Mouse (Mus musculus): ENCODE measurements around the gene Qsox1.

Qsox1 gene

DNA sequence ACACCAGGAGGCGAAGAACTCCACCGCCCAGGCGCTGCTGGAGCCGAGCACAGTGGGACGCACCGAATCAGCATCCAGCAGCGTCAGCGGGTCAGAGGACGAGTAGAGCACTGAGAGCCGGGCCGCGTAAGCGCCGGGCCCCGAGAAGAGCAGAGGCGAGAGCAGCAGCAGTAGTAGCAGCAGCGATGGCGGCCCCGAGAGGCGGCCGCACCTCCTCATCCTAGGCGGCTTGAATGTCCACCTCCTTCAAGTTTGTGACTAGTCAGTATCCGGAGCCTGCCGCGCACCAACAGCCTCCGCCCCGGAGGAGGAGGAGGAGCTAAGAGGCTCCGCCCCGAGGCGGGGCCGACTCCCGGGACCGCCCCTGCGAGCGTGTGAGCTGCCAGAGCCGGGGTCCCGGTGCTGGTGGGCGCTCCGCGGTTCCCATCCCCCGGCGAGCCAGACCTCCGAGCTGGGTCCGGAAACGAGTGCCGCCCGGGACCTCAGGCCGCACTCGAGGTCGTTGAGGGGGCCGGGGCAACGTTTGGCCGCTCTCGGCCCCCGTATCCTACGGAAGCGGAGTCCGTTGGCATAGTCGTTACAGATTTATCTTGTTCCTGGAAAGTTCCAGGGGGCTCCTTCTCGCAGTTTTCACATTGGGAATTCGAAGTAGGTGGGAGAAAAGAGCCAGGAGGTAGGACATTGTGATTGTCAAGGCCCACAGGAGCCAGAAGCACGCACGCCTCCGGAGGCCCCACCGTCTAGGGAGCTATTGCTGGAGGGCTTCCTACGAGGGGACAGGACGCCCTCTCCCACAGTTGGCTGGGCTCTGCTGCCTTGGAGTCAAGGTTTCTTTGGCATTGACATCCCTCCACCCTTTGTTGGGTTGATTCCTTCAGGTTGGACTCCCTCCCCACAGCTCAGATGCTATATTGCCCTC, at the start of gene Qsox1:
Gene Qsox1, minus strand, starts transcription at position 309 of the 919 bp plus-strand sequence.
- DNase-seq (ENCODE audit: low spot score): peak; percentile 88

- DNase-seq (ENCODE audit: low spot score): no peak
These were observed 42.4 kb upstream of the Qsox1 start for GRCm38 (mm10) chr1:155854926-155855702.

- DNase-seq (ENCODE audit: low spot score): no peak
These were observed 40.3 kb upstream of the Qsox1 start for GRCm38 (mm10) chr1:155853009-155853408.

- no peak for DNase-seq (ENCODE audit: low spot score)
These were observed 31.5 kb upstream of the Qsox1 start for GRCm38 (mm10) chr1:155844235-155844634.

DNA sequence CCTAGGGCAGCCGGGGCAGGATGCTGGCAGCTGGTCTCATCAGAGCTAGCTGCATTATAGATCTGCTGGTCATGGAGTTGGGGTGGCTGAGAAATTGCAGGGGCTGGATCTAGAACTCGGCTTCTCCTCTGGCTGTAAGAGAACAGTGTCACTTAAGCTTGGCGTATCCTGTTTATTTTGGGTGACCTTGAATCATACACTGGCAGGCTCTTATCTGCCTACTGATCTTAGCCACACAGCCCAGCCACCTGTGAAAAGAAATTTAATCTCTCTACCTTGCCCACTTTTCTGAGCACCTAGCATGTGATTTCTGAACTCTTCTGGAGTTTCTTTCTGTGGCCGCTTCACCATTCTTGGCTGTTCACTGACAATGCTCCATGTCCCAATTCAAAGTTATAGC, 30.8 kb upstream of the Qsox1 start:
- DNase-seq (ENCODE audit: low spot score): no peak

GRCm38 (mm10) chr1:155835667-155836066, 23.0 kb upstream of the Qsox1 start:
- DNase-seq (ENCODE audit: low spot score): no peak

DNA sequence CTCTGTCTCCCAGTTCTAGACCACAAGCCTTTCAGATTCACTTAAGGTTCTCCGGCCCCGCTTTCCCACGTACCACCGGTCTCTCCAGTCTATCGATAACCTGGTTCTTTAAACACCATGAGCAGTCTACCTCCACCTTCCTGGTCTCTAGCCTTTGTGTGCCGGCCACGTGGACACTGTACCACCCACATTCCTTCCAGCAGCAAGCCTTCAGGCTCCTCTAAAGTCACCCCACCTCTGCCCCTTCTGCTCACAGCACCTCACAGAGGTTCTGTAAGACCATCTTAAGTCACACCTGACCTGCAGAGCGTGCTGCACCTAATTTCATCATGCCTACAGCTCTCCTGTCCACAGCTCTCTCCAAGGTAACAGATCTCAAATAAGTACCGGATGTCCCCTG, 20.9 kb upstream of the Qsox1 start:
- no peak for DNase-seq (ENCODE audit: low spot score)

GRCm38 (mm10) chr1:155831958-155832357, 19.3 kb upstream of the Qsox1 start:
- DNase-seq (ENCODE audit: low spot score): no peak

DNA sequence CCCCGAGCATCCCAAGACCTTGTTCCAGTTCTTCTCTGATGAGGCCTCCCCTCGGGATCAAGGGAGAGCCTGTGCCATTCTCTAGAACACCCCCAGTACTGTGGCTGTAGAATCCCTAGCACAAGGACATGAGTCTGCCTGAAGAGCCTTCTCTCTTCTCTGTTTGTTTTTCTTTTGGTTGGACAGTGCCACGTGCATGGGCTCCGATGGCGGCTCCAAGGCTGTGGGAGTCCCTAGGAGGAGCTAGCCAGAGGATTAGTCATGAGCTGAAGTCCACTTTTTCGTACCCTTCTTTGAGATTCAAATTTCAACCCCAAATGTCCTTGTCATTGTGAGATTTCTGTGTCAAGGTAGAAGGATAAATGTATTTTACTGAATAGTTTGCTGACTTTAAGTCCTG, 18.2 kb upstream of the Qsox1 start:
- peak; percentile 44 for DNase-seq (ENCODE audit: low spot score)

DNA sequence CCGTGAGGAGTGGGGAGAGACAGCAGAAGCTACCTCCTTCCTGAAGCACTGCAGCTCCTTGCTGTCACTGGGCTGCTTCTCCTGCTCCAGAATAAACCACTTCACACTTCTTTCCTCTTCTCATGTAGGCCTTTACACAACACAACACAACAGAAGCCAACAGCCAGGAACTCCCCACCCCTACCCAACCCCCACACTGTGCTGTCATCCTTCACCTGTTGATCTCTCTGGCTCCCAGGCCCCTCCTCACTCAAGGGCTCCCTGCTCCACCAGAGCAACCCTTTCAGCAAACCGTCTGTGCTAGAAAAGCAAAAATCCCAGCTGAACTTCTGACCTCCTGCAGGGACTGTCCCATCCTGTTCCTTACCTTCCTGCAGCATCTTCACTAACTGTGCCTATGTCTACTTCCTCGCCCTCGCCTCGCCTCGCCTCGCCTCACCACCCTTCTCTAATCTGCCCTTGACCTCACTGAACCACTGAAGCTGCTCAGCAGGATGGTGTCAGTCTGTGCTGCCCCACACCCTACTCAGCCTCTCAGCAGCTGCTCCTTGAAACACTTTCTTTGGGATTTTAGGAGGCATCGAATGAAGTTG, 15.1 kb upstream of the Qsox1 start:
- no peak for DNase-seq (ENCODE audit: low spot score)

DNA sequence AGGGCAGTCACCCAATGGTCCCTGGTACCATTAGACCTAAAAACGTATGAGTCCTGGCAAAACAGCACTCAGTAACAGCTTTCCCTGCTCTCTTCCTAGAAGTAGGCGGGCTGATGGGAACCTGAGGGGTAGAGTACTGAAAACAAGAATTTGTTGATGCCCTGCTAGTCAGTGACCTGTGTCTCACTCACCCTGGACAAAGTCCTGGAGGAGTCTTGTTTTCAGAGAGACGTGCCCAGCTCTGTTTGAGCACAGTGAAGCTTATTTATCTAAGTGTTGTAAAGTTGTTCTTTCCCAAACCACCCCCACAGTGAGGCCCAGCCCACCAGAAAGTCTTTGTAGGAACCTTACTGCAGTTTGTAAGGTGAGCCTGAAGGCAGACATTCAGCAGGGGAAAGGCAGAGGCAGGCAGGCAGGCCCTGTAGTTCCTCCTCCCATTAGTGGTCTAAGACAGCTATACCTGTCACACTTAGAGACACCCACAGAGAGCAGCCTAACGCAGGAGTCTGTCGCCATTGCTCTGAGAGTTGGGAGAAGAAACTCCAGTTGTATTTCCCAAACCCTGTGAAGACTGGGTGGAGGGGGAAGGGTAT, 14.2 kb upstream of the Qsox1 start:
- DNase-seq (ENCODE audit: low spot score): no peak

- DNase-seq (ENCODE audit: low spot score): no peak
These were observed 13.4 kb upstream of the Qsox1 start for GRCm38 (mm10) chr1:155825940-155826716.

DNA sequence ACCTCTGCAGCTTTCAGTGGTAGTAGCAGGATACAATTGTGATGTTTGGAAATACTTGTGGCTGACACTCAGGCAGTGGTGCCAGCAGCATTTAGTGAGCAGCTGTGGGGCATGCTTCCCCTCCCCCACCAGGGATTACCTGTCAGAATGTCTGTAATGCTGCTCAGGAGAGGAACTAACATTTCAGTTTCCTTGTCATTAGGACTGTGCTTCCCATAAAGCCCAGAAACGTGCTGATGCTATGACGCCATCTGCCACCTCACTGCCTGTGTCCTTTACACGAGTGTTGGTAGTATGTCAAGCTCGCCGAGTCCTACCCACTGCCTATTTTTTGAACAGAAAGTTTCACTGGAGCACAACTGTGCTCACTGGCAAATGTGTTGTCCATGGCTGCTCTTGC, 8.0 kb upstream of the Qsox1 start:
- no peak for DNase-seq (ENCODE audit: low spot score)

DNA sequence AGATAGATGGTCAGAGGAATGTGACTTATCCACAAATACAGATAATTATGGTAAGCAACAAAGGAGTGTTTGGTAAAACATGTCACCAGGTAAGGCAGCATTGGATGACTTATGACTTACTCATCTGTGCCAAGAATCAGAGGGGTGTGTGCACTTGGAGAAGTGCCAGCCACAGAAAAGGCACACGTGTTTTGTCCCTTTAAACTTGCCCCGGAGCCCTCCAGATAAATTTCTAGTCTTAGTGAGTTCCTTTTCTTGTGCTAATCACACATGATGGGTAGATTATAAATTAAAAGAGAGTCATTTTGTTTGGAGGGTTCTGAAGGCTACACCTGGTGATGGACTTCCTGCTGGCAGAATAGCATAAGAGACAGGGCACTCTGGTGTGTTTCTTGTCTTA, 3.5 kb upstream of the Qsox1 start:
- DNase-seq (ENCODE audit: low spot score): no peak

DNA sequence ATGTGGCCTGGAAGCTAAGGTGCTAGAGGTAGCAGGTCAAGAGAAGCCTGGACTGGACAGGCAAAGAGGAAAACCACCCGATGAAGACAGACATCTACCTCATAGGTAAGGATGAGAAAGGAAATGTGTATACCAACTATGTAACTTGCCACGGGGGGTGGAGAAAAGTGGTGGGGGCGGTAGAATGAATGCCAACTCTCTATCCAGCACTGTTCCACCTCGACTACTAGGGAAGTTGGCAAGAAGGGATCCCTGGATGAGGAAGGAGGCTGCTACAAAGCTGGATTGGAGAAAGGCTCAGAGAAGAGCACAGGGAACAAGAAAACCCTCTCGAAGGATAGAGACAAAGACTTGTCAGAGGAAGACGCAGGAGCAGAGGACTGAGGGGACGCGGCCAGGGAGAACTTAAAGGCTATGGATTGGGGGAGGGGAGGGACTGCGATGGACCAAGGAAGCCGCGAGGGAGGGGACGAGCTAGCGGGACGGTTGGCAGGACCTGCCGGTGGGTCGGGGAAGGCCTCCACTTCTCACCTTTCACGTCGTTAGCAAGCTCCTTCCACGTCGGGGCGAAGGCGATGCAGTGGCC, 601 bp downstream of the Qsox1 start:
- no peak for DNase-seq (ENCODE audit: low spot score)

DNA sequence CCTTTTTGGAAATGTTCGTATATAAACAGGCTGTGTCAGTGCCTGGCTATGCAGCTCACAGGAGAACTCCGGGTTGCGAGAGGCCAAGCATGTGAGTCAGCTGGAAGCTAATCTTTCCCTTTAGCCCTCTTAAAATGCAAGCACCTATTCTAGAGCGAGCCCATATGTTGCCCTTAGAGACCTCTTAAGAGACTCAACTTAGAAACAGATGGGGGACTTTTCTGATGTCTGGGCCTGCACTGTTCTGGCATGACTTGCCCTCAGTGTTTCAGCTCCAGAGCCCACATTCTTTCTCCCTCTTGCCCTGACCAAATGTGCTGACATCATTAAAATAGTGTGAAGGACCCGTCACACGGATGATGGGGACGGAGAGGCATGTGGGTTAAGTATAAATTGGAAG, 2.1 kb downstream of the Qsox1 start:
- no peak for DNase-seq (ENCODE audit: low spot score)

DNA sequence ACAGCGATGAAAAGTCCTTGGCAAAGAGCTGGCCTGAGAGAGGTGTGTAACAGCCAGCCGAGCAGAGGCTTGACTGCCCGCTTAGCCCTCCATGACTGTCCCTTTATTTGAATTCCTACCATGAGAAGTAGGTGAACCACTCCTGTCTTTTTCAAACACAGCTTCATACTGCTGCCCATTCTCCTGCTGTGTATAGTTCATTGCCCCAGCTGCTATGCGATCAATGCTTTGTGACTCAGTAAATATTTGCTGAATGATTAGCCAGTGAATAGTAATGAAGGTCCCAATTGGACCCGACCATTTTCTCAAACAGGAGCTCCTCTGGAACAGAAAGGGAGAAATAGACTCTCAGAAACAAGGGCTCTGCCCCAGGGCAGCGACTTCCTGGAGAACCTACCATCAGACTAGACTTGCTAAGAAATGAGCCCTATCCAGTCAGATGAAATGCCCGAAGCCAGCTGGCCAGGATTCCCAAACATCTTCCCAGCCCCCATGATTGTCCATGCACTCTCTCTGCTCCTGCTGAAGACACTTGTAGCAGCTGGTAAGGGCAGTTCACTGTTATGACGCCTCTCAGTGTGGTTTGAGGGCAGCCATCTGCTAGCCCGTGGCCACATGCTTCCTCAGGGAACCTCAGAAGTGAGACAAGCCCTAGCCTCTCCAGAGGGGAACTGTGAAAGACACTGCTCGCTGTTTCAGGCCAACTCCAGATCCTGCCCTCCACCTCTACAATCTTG, 2.8 kb downstream of the Qsox1 start:
- peak; percentile 28 for DNase-seq (ENCODE audit: low spot score)

DNA sequence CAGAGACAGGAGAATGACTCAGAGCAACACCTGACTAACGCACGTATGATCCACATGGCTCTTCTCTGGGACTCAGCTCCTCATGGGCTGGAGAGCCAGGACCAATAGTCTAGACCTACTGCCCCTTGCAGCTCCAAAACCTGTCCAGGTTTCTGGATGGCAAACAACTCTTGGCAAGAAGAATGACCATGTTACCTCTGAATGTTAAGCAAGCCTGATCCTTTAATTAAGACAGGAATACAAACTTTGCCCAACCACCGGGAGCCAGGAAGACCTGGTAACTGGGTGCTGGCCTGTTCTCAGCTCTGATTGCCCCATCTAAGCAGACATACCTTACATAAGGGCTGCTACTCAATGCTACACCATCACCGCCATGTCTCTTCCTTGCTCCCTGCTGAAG, 4.4 kb downstream of the Qsox1 start:
- no peak for DNase-seq (ENCODE audit: low spot score)

DNA sequence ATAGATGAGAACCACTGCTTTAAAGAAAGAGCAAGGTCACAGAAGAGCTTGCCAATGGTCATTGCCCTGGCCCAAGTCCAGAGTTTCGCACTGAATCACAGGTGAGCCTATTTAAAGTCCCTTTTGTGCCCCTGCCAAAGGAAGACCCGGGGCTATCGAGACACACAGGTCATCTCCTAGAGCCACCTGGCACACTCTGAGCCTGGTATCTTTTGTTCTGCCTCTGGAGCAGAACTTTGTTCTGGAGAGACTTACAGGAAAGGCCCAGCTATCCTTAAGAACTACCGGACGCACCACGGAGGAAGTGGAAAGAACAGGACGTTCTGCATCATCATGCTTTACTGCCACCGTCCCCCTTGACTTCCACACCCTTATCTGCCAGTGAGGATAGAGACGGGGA, 7.1 kb downstream of the Qsox1 start:
- DNase-seq (ENCODE audit: low spot score): no peak
